Mouse (Mus musculus) brain, embryonic 18.5 days (tissue): ENCODE results near the gene Pdk2.

Source experiments
- DNase-seq: peaks from one replicate; pipeline ENCODE4 v3.0.0-alpha.2; 2012; ENCODE audit warnings: low read depth, low spot score

Pdk2 gene

DNA sequence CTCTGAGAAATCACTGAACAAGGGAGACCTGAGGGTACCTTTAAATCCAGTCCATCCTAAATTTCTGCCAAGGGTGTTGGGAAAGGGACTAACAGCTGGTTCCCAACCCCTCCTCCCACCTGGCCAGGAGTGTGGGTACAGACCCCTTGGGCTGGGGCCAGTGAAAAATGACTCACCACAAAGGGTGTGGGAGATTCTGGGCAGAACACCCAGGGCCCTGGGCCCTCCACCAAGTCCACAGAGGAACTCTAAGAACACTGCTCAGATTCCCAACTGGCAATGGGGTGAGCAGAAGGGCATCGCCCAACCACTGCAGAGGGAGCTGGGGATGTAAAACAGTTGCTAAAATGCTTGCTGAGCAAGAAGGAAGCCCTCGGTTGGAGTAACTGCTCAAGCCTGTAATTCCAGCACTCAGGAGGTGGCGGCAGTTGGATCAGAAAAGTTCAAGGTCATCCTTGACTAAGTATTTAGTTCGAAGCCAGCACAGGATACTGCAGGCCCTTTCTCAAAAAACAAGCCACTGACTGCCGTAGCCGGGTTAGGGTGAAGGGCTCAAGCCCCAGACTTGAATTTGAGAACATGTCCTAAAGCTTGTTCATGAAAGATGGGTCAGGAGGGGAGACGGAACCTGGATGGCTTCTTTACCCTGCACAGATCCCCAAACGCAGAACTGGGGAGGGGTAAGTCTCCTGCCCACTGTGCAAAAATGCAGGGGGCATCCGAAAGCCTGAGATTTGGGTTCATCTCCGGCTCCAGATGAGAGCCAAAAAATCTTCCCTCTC, 52.2 kb downstream of the Pdk2 start:
- DNase-seq = no peak

DNA sequence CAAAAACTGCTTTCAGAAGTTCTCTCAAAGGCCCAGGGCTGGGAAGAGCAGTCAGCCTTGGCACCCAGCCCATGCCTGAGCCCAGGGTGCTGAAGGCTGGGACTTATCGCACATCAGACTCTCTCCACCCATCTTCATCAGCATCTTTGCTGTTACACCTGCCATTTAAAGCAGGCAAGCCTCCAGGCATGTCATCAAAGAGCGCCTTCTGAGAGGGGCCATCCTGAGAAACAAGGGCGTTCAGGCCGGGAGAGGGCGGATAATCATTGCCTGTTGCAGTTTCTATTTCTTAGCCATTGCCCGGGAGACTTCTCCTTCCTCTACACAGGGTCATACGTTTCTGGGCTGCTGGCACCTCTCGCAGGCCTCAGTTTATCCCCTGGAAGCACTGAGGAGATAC, 53.3 kb downstream of the Pdk2 start:
- DNase-seq = no peak

DNA sequence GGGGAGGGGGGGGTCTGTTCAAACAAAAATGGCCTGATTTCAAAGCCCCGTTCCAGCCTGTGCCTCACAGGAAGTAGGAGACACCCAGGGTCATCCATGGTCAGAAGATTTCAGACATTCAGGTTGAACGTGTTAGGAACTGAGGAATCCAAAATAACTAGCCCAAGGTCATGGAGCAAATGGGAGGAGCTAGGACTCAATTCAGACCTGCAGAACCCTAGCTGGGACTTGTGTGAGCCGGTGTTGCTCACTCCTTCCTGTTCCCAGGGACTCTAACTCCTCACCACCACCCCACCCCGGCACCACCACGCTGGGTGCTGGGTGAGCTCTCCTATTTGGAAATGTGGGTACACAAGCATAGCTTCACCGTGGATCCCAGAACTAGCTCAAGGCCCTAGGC, 53.8 kb downstream of the Pdk2 start:
- no peak for DNase-seq

DNA sequence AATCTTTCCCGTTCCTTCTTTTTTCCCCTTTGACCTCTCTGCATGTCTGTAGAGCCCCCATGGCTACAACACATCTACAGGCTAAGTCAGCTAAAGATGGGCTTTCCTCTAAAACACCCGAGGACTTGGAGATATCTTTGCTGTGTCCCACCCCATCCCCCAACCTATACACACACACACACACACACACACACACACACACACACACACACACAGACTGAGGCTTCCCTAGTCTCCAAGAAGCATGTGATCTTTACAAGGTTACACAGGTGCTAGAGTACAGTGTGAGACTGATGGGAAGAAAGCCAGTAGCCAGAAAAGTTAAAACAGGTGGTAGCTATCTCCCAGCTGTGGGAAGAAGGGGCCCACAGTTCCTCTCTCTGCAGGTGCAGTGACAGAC, 54.7 kb downstream of the Pdk2 start:
- DNase-seq = no peak

- DNase-seq = no peak
Observed at GRCm38 (mm10) chr11:94985822-94986221, 55.3 kb downstream of the Pdk2 start.

GRCm38 (mm10) chr11:94985140-94985539, 56.0 kb downstream of the Pdk2 start:
- no peak for DNase-seq

- no peak for DNase-seq
Observed at GRCm38 (mm10) chr11:94979462-94980179, 61.5 kb downstream of the Pdk2 start.

DNA sequence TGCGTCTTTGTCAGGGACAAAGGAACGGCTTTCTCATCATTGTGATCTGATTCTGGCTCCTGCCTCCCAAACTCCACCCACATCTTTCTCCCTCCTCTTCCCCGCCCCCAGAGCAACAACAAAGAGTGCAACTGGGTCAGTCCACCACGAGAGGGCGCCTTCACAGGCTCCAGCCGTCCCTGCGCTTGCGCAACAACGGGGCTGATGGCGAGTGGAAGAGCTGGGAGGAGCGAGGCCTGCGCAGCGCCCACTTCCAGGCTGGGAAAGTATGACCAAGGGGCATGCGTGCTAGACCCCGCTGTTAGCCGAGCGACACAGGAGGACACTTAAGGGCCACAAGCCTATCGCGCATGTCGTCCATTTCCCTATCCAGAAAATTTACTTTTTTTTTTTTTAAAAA, 62.2 kb downstream of the Pdk2 start:
- DNase-seq = peak; percentile 95

DNA sequence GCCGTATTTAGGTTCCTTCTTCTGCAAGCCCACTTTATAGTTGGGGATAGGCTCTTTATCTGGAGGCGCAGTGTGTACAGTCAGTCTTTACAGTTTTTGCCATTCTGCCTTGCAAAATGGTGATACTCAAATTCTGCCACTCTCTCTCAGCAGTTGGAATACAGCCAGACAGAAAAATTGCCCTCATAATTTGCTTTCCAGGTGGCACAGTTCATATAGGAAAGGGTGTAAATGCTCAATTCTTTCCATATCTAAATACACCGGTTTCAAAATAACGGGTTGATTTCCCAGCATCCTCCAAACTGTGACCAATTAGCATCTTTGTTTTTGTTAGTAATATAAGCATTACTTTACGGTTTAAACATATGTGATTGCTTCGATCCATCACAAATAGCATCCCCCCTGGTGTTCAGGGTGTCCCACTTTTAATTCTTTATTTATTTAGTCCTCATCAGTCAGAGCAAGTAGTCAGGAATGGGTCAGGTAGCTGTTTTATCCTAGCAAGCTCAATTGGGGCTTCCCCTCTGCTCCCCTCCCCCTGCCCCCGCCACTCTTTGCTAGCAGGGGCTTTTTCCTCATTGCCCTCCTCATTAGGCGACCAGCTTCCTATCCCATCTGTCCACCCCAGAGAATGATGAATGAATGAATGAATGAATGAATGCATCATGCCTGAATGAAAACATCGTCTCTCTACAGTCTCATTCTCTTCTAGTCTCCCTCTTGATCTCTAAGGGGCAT, 62.8 kb downstream of the Pdk2 start:
- DNase-seq = no peak
